Mouse (Mus musculus) G1E-ER4 (cell line): Measurements from ENCODE around the gene Prps1. TPM values are rescaled to one million over a fixed set of nuclear protein-coding genes. Genes with fewer than 3 reads are reported as not detected.

Experiments used
- GATA1 ChIP-seq: IDR thresholded peaks from one replicate; pipeline ENCODE4 v1.8.0; 2012; ENCODE audit warnings: low read length, inconsistent platforms
- polyA plus RNA-seq: library from polyadenylated mRNA; stranded (reverse); fragments of >175 nt; gene quantifications from 2 replicates; pipeline ENCODE4 v1.2.3, GENCODE M21; 2012

Prps1 gene
- polyA plus RNA-seq = 3.2 and 7.0 TPM in 2 replicates

- TF ChIP-seq GATA1 = no peak
These were observed at the start of gene Prps1 for GRCm38 (mm10) chrX:140456279-140456731. Prps1 (plus strand) TSS chrX:140456613.

DNA sequence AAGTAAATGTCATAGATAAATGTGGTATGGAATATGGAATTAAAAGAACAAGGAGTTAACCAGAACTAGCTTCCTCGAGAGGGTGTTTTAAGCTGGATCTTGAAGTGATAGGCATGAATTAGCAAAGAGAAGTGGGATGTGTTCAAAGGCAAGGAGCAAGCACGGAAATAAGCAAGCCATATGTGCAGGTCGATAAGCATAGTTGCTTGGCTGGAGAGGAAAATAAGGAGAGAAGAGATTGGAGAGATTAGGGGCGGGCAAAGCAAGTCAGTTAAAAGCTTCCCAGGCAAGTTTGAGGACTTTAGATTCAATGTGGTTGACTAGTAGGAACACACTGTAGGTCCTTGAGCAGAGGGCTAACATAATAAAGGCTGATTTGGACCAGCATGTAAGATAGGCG lies 48.8 kb upstream of the Prps1 start:
- no peak for TF ChIP-seq GATA1

DNA sequence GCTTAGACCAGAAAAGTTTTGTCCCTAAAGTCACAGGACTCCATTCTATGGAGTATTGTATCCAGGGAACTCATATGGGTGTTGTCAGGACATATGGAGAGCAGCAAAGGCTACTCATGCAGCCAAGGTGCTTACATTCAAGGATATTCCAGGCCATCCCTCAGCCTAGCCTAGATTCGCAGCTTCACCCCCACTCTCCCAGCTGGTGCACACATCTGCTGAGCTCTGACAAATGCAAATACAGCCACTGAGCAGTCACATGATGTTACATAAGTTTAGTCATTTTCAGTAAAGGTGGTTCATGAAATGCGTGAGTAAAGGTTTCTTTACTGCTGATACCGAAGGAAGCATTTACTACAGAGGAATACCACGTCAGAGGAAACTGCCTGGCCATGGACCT lies 37.9 kb upstream of the Prps1 start:
- TF ChIP-seq GATA1 = no peak

DNA sequence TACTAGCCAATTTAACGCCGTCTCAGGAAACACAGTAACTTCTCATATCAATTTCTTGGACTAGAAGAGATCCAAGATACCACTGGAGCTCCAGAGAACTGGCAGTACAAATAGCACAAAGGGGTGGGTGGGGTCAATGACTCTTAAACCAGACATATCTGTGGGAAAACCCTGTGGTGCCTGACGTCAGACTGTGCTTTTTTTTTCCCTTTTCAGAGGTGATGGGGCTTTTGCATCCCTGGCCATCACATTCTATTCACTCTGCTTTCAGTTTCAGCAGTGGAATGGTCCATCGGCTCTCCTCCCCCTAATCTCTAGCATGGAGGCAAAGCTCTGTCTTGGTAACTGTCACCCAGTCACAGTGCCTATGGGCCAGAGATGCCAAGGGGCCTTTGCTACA lies 29.3 kb upstream of the Prps1 start:
- TF ChIP-seq GATA1 = no peak

DNA sequence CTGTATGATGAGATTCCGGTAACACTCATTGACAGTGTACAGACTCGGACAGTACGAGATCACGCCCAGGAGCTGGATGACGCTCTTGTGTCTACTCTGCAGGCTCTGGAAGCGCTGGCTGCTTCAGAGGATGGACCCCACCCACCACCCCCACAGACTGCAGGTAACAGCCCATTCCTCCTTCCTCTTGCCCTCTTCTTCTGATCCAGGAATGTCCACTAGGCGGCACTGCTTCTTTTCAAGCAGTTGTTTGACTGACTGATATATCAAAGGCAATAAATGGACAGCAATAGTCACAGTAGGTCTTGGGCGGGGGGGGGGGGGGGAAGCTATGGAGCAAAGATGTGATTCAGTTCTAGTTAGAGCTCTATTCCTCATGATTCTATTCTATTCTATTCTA lies 28.2 kb upstream of the Prps1 start:
- TF ChIP-seq GATA1 = no peak

DNA sequence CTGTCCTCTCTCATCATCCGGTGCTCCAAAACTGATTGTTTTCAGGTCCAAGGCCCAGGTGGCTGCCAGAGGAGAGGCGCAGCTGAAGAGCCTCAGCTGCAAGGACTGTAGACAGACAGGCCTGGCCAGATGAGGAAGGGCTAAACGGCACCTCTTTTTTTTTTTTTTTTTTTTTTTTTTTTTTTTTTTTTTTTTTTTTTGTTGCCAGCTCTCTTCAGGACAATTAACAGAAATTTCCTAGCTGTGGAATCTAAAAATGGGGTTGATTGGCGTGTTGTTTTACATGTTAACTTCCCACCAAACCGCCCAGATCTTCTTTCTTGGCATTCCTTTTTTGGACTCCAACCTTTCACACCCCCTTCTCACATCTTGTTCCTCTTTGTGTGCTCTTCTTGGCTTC lies 26.4 kb upstream of the Prps1 start:
- no peak for TF ChIP-seq GATA1

GRCm38 (mm10) chrX:140430506-140430905 lies 25.9 kb upstream of the Prps1 start:
- no peak for TF ChIP-seq GATA1

DNA sequence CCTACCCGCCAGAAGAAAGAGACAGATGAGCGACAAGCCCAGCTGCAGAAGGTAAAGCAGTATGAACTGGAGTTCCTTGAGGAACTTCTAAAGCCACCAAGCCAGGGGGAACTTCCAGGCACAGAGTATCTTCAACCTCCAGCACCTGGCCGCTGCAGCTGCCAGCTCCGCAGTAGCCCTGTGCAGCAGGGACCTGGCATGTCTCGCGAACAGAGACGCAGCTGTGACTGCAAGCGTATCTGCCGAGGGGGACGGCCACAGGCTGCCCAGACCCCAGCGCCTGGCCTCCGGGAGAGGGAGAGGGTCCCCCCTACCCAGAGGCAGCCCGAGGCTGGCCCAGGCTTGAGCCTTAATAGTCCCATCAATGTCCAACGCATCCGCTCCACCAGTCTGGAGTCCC lies 24.4 kb upstream of the Prps1 start:
- TF ChIP-seq GATA1 = no peak

DNA sequence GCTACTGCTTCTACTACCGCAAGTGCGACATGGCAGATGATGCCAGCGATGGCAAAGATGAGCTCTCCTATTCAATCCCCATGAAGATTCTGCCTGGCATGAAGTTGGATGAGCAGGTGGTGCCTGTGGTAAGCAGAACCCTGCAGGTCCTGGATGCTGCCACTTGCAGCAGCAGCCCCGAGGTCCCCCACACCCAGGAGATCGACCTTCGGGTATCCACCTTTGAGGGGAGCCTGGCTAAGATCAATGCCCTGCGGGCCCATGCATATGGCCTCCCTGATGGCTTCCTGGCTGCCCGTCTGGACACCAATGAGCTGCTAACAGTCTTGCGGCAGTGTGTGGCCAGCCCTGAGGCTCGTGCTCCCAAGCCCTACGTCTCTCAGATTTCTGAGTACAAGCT lies 23.6 kb upstream of the Prps1 start:
- no peak for TF ChIP-seq GATA1

GRCm38 (mm10) chrX:140437906-140438305 lies 18.5 kb upstream of the Prps1 start:
- TF ChIP-seq GATA1 = no peak

- no peak for TF ChIP-seq GATA1
These were observed 10.9 kb upstream of the Prps1 start for GRCm38 (mm10) chrX:140445551-140445950.

DNA sequence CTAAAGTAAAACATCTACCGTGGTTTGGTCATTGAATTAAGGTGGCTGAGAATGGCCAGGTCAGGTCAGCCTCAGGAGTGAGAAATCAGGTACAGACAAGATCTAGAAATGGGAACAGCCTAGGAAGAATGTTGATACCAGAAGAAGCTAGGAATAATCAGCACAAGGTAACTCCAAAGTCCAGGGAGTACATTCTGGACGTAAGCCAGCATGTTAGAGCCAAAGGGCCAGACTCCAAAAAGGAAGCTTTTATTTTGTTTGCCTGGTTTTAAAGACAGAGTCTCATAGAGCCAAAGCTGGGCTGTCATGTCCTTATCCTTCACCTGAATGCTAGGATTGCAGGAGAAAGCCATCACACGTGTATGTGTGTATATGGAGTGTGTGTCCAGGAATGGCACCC lies 6.3 kb upstream of the Prps1 start:
- TF ChIP-seq GATA1 = no peak

GRCm38 (mm10) chrX:140456751-140457491 lies 508 bp downstream of the Prps1 start:
- no peak for TF ChIP-seq GATA1

DNA sequence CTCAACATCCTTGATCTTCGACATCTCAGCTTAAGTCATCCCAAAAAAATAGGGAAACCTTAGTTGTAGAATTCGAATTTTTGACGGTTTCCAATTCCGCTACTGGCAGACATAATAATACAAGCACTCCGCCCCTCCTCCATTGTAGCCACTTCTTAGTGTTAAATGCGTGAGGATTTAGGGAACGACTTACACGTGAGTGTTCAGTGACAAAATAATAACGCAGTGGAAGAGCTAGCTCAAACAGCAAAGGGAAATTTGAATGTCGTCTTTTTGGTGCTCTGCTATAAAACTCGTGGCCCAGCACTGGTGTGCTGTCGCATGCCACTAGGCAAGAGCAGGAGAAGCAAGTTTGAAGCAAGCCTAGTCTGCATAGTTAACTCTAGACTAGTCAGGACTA lies 1.1 kb downstream of the Prps1 start:
- TF ChIP-seq GATA1 = no peak

GRCm38 (mm10) chrX:140478231-140478630 lies 21.8 kb downstream of the Prps1 start:
- no peak for TF ChIP-seq GATA1

DNA sequence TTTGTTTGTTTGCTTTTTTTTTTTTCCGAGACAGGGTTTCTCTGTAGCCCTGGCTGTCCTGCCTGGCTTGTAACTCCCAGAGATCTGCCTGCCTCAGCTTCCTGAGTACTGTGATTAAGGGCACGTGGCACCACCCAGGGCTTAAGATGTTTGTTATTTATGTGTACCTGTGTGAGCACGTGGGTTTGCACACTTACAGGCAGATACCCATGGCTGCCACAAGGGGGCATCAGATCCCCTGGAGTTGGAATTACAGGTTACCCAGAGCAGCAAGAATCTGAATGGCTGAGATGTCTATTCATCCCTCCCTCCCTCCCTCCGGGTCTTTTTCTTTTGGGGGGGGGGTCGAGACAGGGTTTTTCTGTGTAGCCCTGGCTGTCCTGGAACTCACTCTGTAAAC lies 22.8 kb downstream of the Prps1 start:
- no peak for TF ChIP-seq GATA1

DNA sequence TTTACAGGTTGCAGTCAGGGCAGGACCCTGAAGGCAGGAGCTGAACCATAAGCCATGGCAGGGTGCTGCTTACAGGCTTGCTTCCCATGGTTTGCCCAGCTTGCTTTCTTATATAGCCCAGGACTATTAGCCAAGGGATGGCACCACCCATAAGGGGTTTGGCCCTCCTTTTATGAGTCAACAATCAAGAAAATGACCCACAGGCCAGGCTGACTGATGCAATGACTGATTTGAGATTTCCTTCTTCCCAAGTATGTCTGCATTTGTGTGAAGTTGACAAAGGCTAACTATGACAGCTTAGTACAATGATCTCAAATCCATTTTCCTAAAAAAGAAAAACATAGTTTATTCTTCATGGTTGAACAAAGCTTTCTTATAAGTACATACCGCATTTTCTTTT lies 32.8 kb downstream of the Prps1 start:
- TF ChIP-seq GATA1 = no peak

GRCm38 (mm10) chrX:140490203-140490602 lies 33.8 kb downstream of the Prps1 start:
- TF ChIP-seq GATA1 = no peak
